Mouse (Mus musculus) cerebellum, postnatal 25 days (tissue): ENCODE results near the gene Cox8b.

Source experiments
- DNase-seq, 2 experiments: peaks; one replicate each; pipeline ENCODE4 v3.0.0; 2021; ENCODE audit warnings: mixed read lengths in 2 of 2

Gene Cox8b

GRCm38 (mm10) chr7:140900220-140900619 lies at the start of gene Cox8b:
Gene Cox8b, minus strand, starts transcription at chr7:140900446.
- no peak for DNase-seq

- DNase-seq: no peak
Measured at GRCm38 (mm10) chr7:140949255-140949654, 49.0 kb upstream of the Cox8b start.

- no peak for DNase-seq
Measured at GRCm38 (mm10) chr7:140948161-140948560, 47.9 kb upstream of the Cox8b start.

- DNase-seq: no peak
Measured at GRCm38 (mm10) chr7:140946980-140947379, 46.7 kb upstream of the Cox8b start.

- DNase-seq: no peak
Measured at GRCm38 (mm10) chr7:140946311-140946710, 46.1 kb upstream of the Cox8b start.

GRCm38 (mm10) chr7:140945247-140945646 lies 45.0 kb upstream of the Cox8b start:
- no peak for DNase-seq

- DNase-seq: no peak
Measured at GRCm38 (mm10) chr7:140944236-140944635, 44.0 kb upstream of the Cox8b start.

GRCm38 (mm10) chr7:140943356-140943755 lies 43.1 kb upstream of the Cox8b start:
- no peak for DNase-seq

- no peak for DNase-seq
Measured at GRCm38 (mm10) chr7:140942811-140943210, 42.6 kb upstream of the Cox8b start.

GRCm38 (mm10) chr7:140942341-140942740 lies 42.1 kb upstream of the Cox8b start:
- no peak for DNase-seq

GRCm38 (mm10) chr7:140941222-140942051 lies 41.2 kb upstream of the Cox8b start, which contains the start of gene Pgghg:
Gene Pgghg, plus strand, starts transcription at chr7:140941391.
- DNase-seq: peak; percentile 67 to 78

- no peak for DNase-seq
Measured at GRCm38 (mm10) chr7:140939669-140940171, 39.5 kb upstream of the Cox8b start.

GRCm38 (mm10) chr7:140938896-140939295 lies 38.6 kb upstream of the Cox8b start:
- no peak for DNase-seq

GRCm38 (mm10) chr7:140938436-140938835 lies 38.2 kb upstream of the Cox8b start:
- no peak for DNase-seq

GRCm38 (mm10) chr7:140927181-140927580 lies 26.9 kb upstream of the Cox8b start:
- no peak for DNase-seq

GRCm38 (mm10) chr7:140923070-140923775 lies 23.0 kb upstream of the Cox8b start:
- no peak for DNase-seq

- DNase-seq: peak; percentile 92 to 95
Measured at GRCm38 (mm10) chr7:140922398-140923069, 22.3 kb upstream of the Cox8b start.

GRCm38 (mm10) chr7:140921225-140921975 lies 21.2 kb upstream of the Cox8b start:
- DNase-seq: no peak

- no peak for DNase-seq
Measured at GRCm38 (mm10) chr7:140920418-140921029, 20.3 kb upstream of the Cox8b start, which contains the start of gene Nlrp6. Gene Nlrp6, plus strand, starts transcription at chr7:140920902.

GRCm38 (mm10) chr7:140919911-140920310 lies 19.7 kb upstream of the Cox8b start:
- no peak for DNase-seq

GRCm38 (mm10) chr7:140914031-140914690 lies 13.9 kb upstream of the Cox8b start:
- DNase-seq: no peak
